ENCODE assay signal across 11 mouse cellular contexts in the genomic region with DNA sequence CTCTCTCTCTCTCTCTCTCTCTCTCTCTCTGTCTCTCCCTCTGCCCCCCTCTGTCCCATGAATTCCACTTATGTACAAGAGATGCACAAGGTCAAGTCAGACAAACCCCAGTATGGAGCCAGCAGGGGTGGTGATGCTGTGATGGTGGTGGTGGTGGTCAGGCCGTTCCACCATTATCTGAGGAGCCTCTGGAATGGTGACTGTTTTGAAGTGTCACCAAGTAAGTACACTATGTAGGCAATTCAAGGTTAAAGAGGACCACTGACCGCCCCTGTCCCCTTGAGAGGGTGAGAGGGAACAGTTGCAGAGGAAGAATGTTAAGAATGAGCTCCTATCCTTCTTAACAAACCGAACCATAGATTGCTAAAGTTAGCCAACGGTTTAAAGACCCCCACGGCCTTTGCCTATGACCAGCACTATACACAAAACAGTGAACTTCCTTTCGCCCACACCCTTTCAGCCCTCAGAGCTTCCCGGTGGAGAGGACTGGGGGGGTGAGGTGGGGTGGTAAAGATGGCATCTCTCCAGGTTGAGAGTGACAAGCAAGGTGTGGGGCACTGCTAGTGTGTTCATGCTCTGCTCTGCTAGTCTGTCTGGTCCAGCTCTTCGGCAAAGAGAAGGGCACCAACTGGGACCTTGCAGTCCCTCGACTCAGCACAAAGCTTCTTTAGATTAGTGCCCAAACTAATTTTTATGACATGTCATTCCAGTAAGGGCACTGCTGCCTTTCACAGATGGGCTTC.
DNase-seq lines count a peak whose midpoint lies in the region; ATAC-seq and TF ChIP-seq lines count a peak whose summit lies in the region.
"Had no signal": no experiment of that assay in that cellular context is flagged by ENCODE, and none has a peak within 500 bp of the region (broad histone marks: within the 10 kb centered on the region; RNA-seq: fewer than 3 reads in every experiment).

No protein-coding gene starts in this region.

- H3K4me1 ChIP-seq in intestine, embryonic 14.5 days (replicated peaks; ENCODE audit: control insufficient read depth, insufficient read depth, low read length) = no peaks in the 10 kb centered on the region
- no peaks in the 10 kb centered on the region for H3K4me1 ChIP-seq in intestine, postnatal 0 days (replicated peaks; ENCODE audit: control insufficient read depth, insufficient read depth, low read length)
- peaks cover 22% of the 10 kb centered on the region for H3K4me1 ChIP-seq in embryonic facial prominence, embryonic 14.5 days (ENCODE audit: control insufficient read depth, insufficient read depth, low read length)
- H3K4me1 ChIP-seq in midbrain, embryonic 12.5 days = peaks cover 24% of the 10 kb centered on the region; the same call in 1 of the 2 replicates

- no peak overlapping the region for H3K4me3 ChIP-seq in gastrocnemius, adult 2 months
- no peak overlapping the region for H3K4me3 ChIP-seq in intestine, embryonic 14.5 days (ENCODE audit: low read depth, low read length)
- no peak overlapping the region for H3K4me3 ChIP-seq in intestine, postnatal 0 days (ENCODE audit: low read depth, low read length)
- H3K4me3 ChIP-seq in embryonic facial prominence, embryonic 14.5 days (ENCODE audit: low read depth, low read length) = no peak overlapping the region
- no peak overlapping the region for H3K4me3 ChIP-seq in midbrain, embryonic 12.5 days
- H3K4me3 ChIP-seq: embryonic facial prominence, embryonic 13.5 days had no signal

- H3K27me3 ChIP-seq in intestine, embryonic 14.5 days (replicated peaks; ENCODE audit: control insufficient read depth, insufficient read depth, low read length) = no peaks in the 10 kb centered on the region
- H3K27me3 ChIP-seq in intestine, postnatal 0 days (replicated peaks; ENCODE audit: control insufficient read depth, insufficient read depth, low read length) = no peaks in the 10 kb centered on the region
- no peaks in the 10 kb centered on the region for H3K27me3 ChIP-seq in embryonic facial prominence, embryonic 14.5 days (replicated peaks; ENCODE audit: control insufficient read depth, insufficient read depth, low read length)
- no peaks in the 10 kb centered on the region for H3K27me3 ChIP-seq in midbrain, embryonic 12.5 days
- H3K27me3 ChIP-seq: embryonic facial prominence, embryonic 13.5 days had no signal

- intact Hi-C loops in gastrocnemius, adult 2 months (cut with DNase I) = no loop called here
- intact Hi-C loops in gastrocnemius, postnatal 14 days (cut with DNase I; ENCODE audit: low total_unique reads) = no loop called here

- no peak overlapping the region for H3K9ac ChIP-seq in intestine, embryonic 14.5 days (ENCODE audit: low read length)
- no peak overlapping the region for H3K9ac ChIP-seq in intestine, postnatal 0 days (ENCODE audit: low read depth, low read length)
- no peak overlapping the region for H3K9ac ChIP-seq in embryonic facial prominence, embryonic 14.5 days (ENCODE audit: low read depth, low read length)
- no peak overlapping the region for H3K9ac ChIP-seq in midbrain, embryonic 12.5 days (replicated peaks)
- H3K9ac ChIP-seq: embryonic facial prominence, embryonic 13.5 days had no signal

- no peak for DNase-seq in gastrocnemius, adult 2 months
- no peak for DNase-seq in gastrocnemius, postnatal 14 days
- no peak for DNase-seq in intestine, embryonic 14.5 days (ENCODE audit: low spot score)
- DNase-seq in embryonic facial prominence, embryonic 14.5 days (ENCODE audit: low spot score) = no peak
- no peak for DNase-seq in cerebellum, adult 9-11 months
- DNase-seq: thymus, postnatal 4 days had no signal

- peak overlapping the region; percentile 61 for H3K27ac ChIP-seq in gastrocnemius, adult 2 months
- H3K27ac ChIP-seq in intestine, embryonic 14.5 days (ENCODE audit: low read depth) = no peak overlapping the region
- no peak overlapping the region for H3K27ac ChIP-seq in intestine, postnatal 0 days (ENCODE audit: low read depth, low read length)
- H3K27ac ChIP-seq in embryonic facial prominence, embryonic 14.5 days (replicated peaks; ENCODE audit: low read depth, low read length) = peak overlapping the region; percentile 72; the same call in 1 of the 2 replicates
- H3K27ac ChIP-seq in midbrain, embryonic 12.5 days (replicated peaks) = peak overlapping the region; percentile 52

- WGBS in intestine, embryonic 14.5 days = 75% methylated on average over 9 of the region's 9 CpGs
- whole genome bisulfite sequencing in intestine, postnatal 0 days = 78% methylated on average over 9 of the region's 9 CpGs
- 70% methylated on average over 9 of the region's 9 CpGs for WGBS in embryonic facial prominence, embryonic 14.5 days
- WGBS in midbrain, embryonic 12.5 days = 73% methylated on average over 9 of the region's 9 CpGs

- no peak for TF ChIP-seq CTCF in gastrocnemius, adult 2 months (IDR thresholded peaks at IDR 0.05)
- TF ChIP-seq CTCF in intestine, postnatal 0 days (IDR thresholded peaks at IDR 0.05; ENCODE audit: low read depth) = no peak

- 0 out of 2 replicates have a peak, but pooled peaks have one; percentile 15 for ATAC-seq in intestine, embryonic 14.5 days (replicated peaks; ENCODE audit: low FRiP score, low TSS enrichment, low read depth)
- ATAC-seq in intestine, postnatal 0 days = no peak
- ATAC-seq in embryonic facial prominence, embryonic 14.5 days (ENCODE audit: low read depth) = no peak; the same call in 1 of the 2 replicates
- no peak; the same call in 1 of the 2 replicates for ATAC-seq in midbrain, embryonic 12.5 days (ENCODE audit: low FRiP score, low read depth)
- no peak for ATAC-seq in megakaryocyte, adult 5-6 weeks (ENCODE audit: poor library complexity, severe bottlenecking)

- H3K36me3 ChIP-seq in intestine, embryonic 14.5 days (ENCODE audit: control insufficient read depth, insufficient read depth, low read length) = no peaks in the 10 kb centered on the region
- no peaks in the 10 kb centered on the region for H3K36me3 ChIP-seq in intestine, postnatal 0 days (ENCODE audit: control insufficient read depth, insufficient read depth)
- no peaks in the 10 kb centered on the region for H3K36me3 ChIP-seq in embryonic facial prominence, embryonic 14.5 days (ENCODE audit: control insufficient read depth, insufficient read depth, low read length)
- H3K36me3 ChIP-seq in midbrain, embryonic 12.5 days = no peaks in the 10 kb centered on the region
- H3K36me3 ChIP-seq: embryonic facial prominence, embryonic 13.5 days had no signal

- H3K4me2 ChIP-seq in intestine, embryonic 14.5 days (ENCODE audit: low read length) = no peak overlapping the region
- H3K4me2 ChIP-seq in intestine, postnatal 0 days (replicated peaks; ENCODE audit: low read depth) = no peak overlapping the region
- no peak overlapping the region for H3K4me2 ChIP-seq in embryonic facial prominence, embryonic 14.5 days (ENCODE audit: low read depth, low read length)
- H3K4me2 ChIP-seq in midbrain, embryonic 12.5 days (replicated peaks) = no peak overlapping the region
- H3K4me2 ChIP-seq: embryonic facial prominence, embryonic 13.5 days; liver, embryonic 11.5 days had no signal

- peaks cover 3% of the 10 kb centered on the region; the same call in 1 of the 2 replicates for H3K9me3 ChIP-seq in intestine, embryonic 14.5 days (ENCODE audit: control insufficient read depth, low read length)
- no peaks in the 10 kb centered on the region for H3K9me3 ChIP-seq in intestine, postnatal 0 days (ENCODE audit: control insufficient read depth)
- peaks cover 7% of the 10 kb centered on the region; the same call in 1 of the 2 replicates for H3K9me3 ChIP-seq in embryonic facial prominence, embryonic 14.5 days (ENCODE audit: control insufficient read depth, low read length)
- no peaks in the 10 kb centered on the region for H3K9me3 ChIP-seq in midbrain, embryonic 12.5 days

Comparison
In these comparisons a context has a peak if more than half of its experiments do, and no peak if none do; other contexts are left out.
1. H3K27ac ChIP-seq: peak in gastrocnemius, adult 2 months (single experiment), embryonic facial prominence, embryonic 14.5 days (single experiment) and midbrain, embryonic 12.5 days (single experiment); none in intestine, embryonic 14.5 days (single experiment) and intestine, postnatal 0 days (single experiment).